Mouse (Mus musculus): Measurements from ENCODE around the gene Gpr155. TPM values are rescaled to one million over a fixed set of nuclear protein-coding genes. Genes with fewer than 3 reads are reported as not detected.
A peak's percentile ranks its signal among the peaks of the same experiment; 100 is the strongest.

Gpr155 gene
- total RNA-seq, 1 experiment from 2014 or later = 10.9 TPM

DNA sequence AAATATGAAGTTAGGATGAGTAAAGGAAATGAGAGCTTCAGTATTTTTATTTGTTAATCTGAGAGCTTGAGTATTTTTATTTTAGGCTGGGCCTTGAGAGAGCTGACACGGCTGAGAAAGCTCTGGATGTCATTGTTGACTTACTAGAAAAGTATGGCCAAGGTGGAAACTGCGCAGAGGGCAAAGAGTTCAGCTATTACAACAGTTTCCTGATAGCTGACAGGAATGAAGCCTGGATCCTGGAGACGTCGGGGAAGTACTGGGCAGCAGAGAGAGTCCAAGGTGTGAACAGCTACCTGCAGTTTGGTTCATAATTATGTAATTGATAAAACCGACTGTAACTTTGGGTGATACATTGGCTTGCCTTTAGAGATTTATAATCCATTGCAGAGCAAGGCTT is 67.2 kb downstream of the Gpr155 start:
- no peak for DNase-seq

DNA sequence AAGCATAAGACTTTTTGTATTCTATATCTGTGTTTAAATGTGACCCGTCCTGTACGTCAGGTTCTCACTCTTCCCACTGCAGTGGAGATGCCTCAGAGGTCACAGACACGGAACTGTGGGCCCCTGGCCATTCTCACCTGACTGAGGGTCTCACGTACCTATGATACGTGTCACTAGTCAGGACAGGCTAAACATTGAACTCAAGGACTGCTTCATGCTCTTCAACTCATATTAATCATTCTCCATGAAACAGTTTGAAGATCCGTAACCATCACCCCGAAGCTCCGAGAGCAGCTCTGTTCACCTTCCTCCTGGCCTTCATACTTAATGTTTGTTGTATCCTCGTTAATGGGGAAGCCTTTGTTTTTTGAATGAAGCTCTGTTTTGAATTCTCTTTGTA is 68.9 kb downstream of the Gpr155 start:
- no peak for DNase-seq

DNA sequence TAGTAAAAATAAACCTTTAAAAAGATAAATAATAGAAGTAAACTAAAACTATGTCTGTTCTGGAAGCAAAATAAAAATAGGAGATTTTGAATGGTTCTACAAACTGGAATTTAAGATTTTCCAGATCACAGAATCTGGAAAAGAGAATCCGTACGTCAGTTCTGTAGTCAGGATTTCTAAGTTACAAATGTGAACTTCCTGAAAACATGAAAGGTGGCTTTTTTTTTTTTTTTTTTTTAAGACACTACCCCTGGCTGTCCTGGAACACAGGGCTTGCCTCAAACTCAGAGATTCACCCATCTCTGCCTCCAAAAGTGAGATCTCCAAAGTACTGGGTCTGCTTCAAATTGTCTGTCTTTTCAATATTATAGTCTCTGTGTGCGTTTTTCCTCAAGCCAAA is 72.1 kb downstream of the Gpr155 start:
- no peak for DNase-seq

DNA sequence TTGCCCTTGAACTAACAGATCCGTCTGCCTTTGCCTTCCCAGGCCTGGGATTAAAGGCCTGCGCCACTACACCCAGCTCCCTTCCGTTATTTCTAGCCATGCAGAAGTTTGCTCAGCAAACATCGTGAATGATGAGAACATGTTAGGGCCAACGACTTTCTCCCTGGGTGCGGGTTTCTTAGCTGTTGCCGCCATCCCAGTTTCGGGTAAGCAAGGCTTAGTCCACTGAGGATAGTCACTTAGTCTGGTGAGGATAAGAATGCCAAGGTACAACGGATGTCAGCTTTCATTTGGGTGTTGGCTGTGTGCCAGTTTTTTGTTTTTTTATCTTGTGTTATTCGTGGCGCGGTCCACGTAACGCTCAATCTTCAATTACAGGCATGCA is 73.3 kb downstream of the Gpr155 start:
- peak; percentile 58 for DNase-seq

DNA sequence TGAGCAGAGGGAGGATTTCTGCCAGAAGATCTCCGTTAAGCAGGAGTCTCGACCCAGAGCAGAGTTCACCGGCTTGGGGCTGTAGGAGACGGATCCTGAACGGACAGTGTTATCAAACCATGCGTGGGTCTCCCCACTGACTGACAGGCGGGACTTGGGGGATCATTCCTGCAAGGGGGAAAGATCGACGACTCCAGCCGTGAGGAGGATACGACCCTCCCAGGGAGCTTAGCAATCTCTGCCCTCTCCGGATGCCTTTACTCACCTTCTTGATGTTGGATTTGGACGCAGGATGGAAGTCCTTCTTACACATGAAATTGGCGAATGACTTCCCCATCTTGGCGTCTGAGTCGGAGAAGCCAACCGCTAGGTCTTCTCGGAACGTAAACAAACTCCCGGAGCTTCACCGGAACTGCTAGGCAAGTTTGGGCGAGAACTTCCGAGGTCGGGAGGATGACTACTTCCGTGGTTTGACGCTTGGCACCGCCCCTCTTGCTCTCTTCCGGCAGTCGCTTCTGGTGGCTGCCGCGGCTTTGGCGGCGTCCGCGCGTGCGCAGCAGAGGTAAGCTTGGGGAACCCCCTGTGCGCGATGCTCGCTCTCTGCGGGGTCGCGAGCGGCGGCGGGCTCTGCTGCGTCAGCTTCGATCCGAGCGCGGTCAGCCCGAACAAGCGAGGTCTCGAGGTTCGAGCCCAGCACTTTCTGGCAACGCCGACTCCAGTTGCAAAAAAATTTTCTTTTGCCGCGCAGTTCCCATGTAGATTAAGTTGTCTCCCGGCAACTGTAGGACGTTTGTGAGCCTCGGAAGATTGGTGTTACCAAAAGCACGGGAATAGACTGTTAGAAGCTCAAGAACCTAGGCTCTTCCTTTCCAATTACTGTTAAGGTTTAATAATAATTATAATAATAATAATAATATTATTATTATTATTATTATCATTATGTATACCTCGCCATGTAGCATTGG is 73.9 kb downstream of the Gpr155 start, which contains the start of the genes Scrn3 and Cir1:
Scrn3 (plus strand) TSS at position 450 of the 965 bp plus-strand sequence.
Cir1 (minus strand) TSS at position 550 of the 965 bp plus-strand sequence.
- DNase-seq = peak; percentile 97

DNA sequence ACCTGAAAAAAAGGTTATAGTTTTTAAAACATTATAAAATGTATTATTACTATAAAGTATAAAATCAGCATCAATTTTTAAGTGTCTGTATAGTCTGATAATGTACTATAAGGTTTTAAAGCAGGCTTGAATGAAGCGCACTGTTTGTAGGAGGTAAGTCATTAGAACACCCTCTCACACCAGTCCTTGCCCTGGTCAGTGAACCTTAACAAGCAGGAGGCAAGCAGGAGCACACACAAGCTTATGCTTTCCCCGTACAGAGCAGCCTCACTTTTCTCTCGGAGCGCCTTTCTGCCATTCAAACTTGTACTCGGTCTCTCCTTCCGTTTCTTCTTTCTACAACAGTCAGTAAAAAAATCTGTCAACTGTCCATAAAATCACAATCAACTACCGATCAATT is 80.4 kb downstream of the Gpr155 start:
- no peak for DNase-seq

DNA sequence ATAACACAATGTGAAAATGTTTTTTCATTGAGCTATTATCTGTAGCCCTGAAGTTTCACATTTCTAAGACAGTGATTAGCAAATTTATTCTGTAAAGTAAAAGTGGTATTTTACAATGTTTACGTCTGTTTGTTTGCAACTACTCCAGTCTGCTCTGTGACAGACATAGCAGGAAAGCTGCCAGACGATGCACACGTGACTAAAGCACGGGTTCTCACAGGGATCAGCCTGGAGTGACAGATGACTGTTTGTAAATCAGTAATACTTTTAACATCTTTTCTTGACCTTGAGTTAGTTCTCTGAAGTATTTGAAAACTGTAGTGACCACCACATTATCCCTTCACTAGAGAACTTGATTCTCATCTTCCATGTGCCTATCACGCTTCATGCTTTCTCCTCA is 81.9 kb downstream of the Gpr155 start:
- no peak for DNase-seq

DNA sequence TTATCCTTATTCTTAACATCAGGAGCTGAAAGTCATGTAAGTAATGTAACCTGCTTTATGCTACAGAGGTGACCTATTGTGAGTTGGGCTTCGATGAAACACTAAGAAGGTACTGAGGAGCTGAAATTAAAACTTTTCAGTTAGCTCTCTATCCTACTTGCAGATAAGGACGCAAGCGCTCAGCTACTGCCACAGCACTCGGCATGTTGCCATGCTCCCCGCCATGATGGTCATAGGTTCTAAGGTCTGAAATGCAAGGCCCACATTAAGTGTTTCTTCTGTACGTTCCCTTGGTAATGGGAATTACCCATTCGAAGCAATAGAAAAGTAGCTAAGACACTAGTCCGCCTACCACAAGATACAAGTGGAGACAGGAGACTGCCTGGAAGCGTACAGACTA is 83.7 kb downstream of the Gpr155 start:
- DNase-seq = no peak

DNA sequence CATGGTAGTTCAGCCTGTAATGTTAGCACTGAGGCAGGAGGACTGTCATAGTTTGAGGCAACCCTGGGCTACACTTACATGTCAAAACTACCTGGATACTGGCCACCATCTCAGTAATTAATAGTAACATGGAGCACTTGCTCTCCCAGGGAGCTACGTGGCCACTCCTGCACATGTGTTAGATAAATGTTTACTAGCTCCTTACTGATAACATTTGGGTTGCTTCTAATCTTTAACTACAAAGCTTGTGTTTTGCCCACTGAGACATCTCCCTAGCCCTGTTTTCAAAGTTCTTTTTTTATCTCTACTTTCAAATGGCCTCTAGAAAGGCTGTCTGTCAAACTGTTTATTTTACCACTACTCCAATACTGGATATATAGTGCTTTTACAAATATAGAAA is 84.4 kb downstream of the Gpr155 start:
- no peak for DNase-seq

DNA sequence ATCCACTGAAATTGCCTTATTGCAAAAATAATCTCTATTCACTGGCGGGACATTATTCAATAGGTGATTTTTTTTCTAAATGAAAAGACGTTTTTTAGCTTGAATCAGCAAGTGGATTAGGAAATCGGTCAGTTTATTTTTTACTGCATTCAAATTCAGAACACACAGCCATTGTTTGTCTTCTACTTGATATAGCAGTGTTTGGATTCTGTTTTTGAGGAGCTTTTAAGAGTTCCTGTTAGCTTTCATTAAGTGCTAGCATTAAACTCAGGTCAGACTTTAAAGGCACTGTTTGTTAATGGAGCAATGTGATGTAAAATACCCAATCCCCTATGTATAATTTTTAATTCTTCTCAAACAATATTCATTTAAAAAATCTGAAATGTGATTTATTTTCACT is 87.5 kb downstream of the Gpr155 start:
- DNase-seq = no peak

DNA sequence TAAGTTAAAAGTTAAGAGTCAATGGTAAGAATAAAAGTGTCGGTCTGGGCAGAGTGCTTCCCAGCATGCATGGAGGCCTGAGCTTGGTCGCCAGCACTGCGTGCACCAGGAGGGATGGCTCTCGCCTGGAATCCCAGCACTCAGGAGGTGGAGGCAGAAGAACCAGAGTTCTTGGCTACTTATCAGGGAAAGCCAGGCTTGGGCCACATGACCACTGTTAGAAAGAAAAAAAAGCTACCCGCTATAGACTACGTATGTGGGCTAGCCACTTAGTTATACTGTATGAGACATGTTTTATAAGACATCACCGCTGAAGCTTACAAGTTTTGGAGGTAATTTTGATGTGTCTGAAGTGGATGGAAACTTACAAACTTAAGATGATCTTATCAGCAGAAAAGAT is 88.2 kb downstream of the Gpr155 start:
- DNase-seq = no peak

DNA sequence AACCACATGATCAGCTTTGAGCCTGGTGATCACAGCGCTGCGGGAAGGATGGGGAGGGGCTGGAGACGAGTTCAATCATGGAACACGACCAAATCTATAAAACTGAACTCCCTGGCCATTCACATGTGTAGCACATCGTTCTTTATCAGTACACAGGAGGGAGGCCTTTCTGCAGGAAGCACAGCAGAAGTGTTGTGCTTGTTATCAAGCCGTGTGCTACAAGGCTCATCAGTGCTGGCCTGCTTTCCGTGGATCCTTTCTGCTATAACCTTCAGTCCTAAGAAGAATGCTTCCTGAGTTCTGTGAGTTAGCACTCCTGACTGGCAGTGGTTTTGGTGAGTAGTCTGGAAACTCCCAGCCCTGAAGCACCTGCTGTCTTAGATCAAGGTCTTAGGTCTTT is 91.3 kb downstream of the Gpr155 start:
- no peak for DNase-seq

Other genes with a start within 250 kb of the Gpr155 start
- gene Ola1, start 167.6 kb downstream of the Gpr155 start, total RNA-seq (2021) = 45.0 and 47.3 TPM in 2 replicates
- gene Sp9, start 114.6 kb downstream of the Gpr155 start, total RNA-seq (2021) = not detected in 2 replicates
- 17.6 and 20.3 TPM in 2 replicates for gene Scrn3, start 74.0 kb downstream of the Gpr155 start, total RNA-seq (2021)
- 18.6 and 22.0 TPM in 2 replicates for gene Cir1, start 73.9 kb downstream of the Gpr155 start, total RNA-seq (2021)
- gene Wipf1, start 143.2 kb upstream of the Gpr155 start, total RNA-seq (2021) = 21.6 and 29.3 TPM in 2 replicates
- not detected in 2 replicates for gene Chrna1, start 193.8 kb upstream of the Gpr155 start, total RNA-seq (2021)